Mouse (Mus musculus): ENCODE results near the gene Hist1h4f. TPM values are rescaled to one million over a fixed set of nuclear protein-coding genes. Genes with fewer than 3 reads are reported as not detected.
"Not testable (repeated sequence)": the region's sequence is repeated elsewhere in the genome, so short reads cannot be mapped to it uniquely, and the experiment has no call there.

Gene Hist1h4f
- polyA plus RNA-seq, 1 experiment from 2014 or later, result 1.7 TPM

DNA sequence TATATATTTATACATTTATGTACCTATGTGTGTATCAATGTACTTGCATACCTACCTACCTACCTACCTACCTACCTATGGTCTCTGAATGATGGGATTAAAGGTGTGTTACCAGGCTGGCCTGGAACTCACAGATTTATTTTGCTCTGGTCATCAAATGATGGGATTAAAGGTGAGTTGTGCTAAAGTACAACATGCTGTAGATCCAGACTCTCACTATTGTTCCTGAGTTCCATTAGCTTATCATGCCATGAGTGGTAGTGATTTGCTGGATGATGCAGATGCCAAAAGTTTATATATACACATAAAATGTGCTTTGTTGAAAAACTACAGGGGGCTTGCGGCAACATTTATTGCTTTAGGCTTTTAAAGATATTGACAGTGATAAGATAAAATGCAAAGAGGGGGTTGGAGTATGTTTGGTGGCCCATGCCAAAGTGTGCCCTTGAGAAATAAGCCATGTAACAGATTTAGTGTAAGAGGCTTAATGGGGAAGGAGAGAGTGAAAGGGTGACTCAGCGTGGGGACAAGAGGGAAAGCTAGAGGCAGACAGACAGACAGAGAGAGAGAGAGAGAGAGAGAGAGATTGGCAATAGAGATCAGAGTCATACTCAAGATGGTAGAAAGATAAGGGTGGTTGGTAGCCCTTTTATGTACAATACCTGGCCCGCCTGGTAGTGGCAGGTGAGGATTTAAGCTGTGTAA is 14.3 kb downstream of the Hist1h4f start:
- Histone ChIP-seq H3K4me1 (peaks cover 27% of the 10 kb centered on the region), H3K9me3 (replicated peaks) (no peaks in the 10 kb centered on the region), H3K27ac (replicated peaks) (no peak overlapping the region), H3K4me3 (replicated peaks) (peak overlapping the region; percentile 61; the same call in 1 of the 2 replicates), H3K36me3 (no peaks in the 10 kb centered on the region), H3K27me3 (no peaks in the 10 kb centered on the region), H3K9ac (no peak overlapping the region), H3K4me2 (replicated peaks) (peak overlapping the region; percentile 72; the same call in 1 of the 2 replicates)
- ATAC-seq (ENCODE audit: insufficient number of reproducible peaks, low FRiP score, low TSS enrichment, low read depth), result no peak
- 75% methylated on average over 3 of the region's 3 CpGs for WGBS

DNA sequence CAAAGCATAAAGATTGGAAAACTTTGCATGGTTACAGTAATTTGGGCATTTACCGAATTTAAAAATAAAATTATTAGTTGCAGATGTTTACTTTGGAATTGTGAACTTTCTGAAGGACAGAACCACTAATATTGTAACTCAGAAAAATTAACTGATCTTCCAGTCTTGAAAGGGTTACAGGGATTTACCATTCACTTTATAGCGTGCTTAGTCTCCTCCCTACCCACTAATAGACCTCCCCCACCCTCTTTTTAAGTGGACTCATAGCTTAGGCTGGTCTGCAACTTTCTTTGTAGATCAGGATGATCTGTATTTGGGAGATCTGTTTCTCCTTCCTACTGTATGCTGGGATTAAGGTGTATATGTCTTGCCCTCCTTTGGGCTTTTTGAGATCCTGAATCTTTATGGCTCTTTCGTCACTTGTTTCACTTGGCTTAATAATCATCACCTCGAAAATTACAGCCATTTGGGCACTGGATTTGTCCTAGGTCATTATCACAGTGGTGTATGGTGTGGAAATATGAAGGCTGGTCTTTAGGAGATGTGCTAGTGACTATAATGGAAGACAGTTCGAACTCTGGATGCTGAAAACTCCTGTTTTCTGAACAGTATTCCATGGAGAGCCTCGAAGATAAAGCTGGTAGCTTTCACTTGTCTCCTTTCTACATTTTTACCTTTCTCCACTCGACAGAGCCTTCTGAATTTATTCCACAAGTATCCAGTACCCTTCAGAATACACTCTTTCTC is 15.2 kb downstream of the Hist1h4f start:
- no peak for ATAC-seq (ENCODE audit: insufficient number of reproducible peaks, low FRiP score, low TSS enrichment, low read depth)
- H3K27ac ChIP-seq (replicated peaks), result peak overlapping the region; percentile 63
- no peaks in the 10 kb centered on the region for H3K27me3 ChIP-seq
- peak overlapping the region; percentile 72 for H3K4me2 ChIP-seq (replicated peaks)
- peak overlapping the region; percentile 61 for H3K4me3 ChIP-seq (replicated peaks)
- peak overlapping the region; percentile 12; the same call in 1 of the 2 replicates for H3K9ac ChIP-seq
- 19% methylated on average over 7 of the region's 7 CpGs for WGBS
- peaks cover 29% of the 10 kb centered on the region for H3K4me1 ChIP-seq
- no peaks in the 10 kb centered on the region for H3K9me3 ChIP-seq (replicated peaks)
- H3K36me3 ChIP-seq, result no peaks in the 10 kb centered on the region

DNA sequence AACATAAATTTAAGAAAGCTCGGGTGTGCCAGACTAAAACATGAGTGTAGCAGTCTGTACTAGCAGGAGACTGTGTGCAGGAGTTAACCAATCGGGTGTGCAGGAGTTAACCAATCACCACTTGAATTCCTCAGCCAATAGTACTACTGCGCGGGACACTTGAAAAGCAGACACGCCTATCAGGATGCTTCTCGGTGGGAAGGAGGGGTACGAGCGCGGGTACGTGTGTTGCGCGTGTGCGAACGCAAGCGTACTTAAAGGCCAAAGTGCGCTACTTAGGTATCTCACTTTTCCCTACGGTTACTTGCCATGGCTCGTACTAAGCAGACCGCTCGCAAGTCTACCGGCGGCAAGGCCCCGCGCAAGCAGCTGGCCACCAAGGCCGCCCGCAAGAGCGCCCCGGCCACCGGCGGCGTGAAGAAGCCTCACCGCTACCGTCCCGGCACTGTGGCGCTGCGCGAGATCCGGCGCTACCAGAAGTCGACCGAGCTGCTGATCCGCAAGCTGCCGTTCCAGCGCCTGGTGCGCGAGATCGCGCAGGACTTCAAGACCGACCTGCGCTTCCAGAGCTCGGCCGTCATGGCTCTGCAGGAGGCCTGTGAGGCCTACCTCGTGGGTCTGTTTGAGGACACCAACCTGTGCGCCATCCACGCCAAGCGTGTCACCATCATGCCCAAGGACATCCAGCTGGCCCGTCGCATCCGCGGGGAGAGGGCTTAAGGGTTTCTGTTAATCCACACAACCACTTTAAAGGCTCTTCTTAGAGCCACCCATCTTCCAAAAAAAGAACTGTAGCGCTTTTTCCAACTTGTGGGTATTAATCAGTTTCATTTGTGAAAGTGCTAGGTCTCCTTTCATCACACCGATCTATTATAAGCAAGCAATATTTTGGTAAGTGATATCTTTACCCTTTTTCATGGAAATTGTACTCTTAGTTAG is 16.0 kb downstream of the Hist1h4f start, which contains the start of gene Hist1h3g:
Gene Hist1h3g (plus strand): TSS at position 286 of the 939 bp plus-strand sequence.
- H3K4me3 ChIP-seq (replicated peaks), result peak within 1 kb of the TSS; percentile 61
- peak within 1 kb of the TSS; percentile 92 for H3K27ac ChIP-seq (replicated peaks)
- WGBS, result under 1% methylated on average over 47 of the region's 62 CpGs
- peak; percentile 90 for ATAC-seq (ENCODE audit: insufficient number of reproducible peaks, low FRiP score, low TSS enrichment, low read depth)
- H3K36me3 ChIP-seq; H3K9me3 ChIP-seq (replicated peaks); H3K27me3 ChIP-seq: not testable (repeated sequence)
- peak within 1 kb of the TSS; percentile 72 for H3K4me2 ChIP-seq (replicated peaks)
- peak within 1 kb of the TSS; percentile 35 for H3K9ac ChIP-seq
- H3K4me1 ChIP-seq, result peaks cover 29% of the 10 kb centered on the region

DNA sequence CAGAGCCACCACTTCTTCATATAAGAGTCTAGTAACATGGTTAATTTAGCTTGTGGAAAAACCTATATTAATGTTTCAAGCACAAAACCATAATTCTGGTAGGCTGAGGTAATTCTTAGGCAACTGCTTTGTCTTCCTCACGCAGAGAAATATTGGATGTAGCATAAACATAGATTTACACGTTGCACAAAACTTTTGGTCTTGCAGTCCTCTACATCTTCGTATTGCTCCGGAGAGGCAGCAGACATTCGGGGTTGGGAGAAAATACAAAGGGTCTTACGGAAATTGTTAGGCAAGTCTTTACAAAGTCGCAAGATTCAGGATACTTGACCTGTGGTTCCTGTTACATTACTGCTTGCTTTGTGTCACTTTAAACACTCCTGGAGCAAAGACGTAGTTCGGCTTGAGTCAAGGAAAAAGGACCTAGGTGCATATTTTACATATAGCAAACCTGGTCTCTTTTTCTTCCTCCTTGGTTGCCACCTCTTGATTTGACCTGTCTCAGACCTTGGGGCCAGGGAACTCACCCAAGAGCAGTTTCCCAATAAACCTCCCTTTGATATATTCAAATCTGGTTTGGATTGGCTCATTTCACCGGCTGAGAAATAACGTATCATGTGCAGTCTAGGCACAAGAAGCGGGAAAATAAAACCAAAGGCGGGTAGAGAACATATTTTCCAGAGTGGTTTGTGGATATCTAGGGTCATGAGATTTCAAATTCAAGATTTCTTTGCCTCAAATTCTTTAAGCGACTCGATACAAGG is 16.9 kb downstream of the Hist1h4f start:
- Histone ChIP-seq H3K36me3 (no peaks in the 10 kb centered on the region), H3K4me1 (peaks cover 29% of the 10 kb centered on the region), H3K4me2 (replicated peaks) (peak overlapping the region; percentile 72), H3K27ac (replicated peaks) (peak overlapping the region; percentile 92), H3K9ac (peak overlapping the region; percentile 26; the same call in 1 of the 2 replicates), H3K4me3 (replicated peaks) (peak overlapping the region; percentile 61), H3K9me3 (replicated peaks) (no peaks in the 10 kb centered on the region), H3K27me3 (no peaks in the 10 kb centered on the region)
- under 1% methylated on average over 15 of the region's 15 CpGs for WGBS
- no peak for ATAC-seq (ENCODE audit: insufficient number of reproducible peaks, low FRiP score, low TSS enrichment, low read depth)

DNA sequence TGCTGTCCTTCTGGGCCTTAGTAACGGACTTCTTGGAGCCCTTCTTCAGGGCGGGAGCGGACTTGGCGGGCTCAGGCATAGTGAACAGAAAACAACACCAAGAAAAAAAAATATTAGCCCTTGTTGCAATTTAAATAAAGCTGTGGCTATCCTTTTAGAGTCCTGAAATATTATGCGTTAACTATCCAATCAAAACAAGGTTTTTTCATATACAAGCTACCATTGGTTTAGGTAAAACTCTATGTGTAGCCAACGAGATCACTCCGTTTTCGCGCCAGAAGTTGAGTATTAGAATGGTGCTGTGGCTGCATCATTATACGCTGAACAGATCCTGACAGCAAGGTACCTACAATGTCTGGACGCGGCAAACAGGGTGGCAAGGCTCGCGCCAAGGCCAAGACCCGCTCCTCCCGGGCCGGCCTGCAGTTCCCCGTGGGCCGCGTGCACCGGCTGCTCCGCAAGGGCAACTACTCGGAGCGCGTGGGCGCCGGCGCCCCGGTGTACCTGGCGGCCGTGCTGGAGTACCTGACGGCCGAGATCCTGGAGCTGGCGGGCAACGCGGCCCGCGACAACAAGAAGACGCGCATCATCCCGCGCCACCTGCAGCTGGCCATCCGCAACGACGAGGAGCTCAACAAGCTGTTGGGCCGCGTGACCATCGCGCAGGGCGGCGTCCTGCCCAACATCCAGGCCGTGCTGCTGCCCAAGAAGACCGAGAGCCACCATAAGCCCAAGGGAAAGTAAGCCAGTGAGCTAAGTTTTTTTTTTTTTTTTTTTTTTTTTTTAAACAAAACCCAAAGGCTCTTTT is 17.7 kb downstream of the Hist1h4f start, which contains the start of gene Hist1h2af:
Gene Hist1h2af (plus strand): TSS at position 347 of the 808 bp plus-strand sequence.
- peak within 1 kb of the TSS; percentile 72 for H3K4me2 ChIP-seq (replicated peaks)
- under 1% methylated on average over 28 of the region's 53 CpGs for WGBS
- peak within 1 kb of the TSS; percentile 26; the same call in 1 of the 2 replicates for H3K9ac ChIP-seq
- H3K4me1 ChIP-seq, result peaks cover 34% of the 10 kb centered on the region
- not testable (repeated sequence) for H3K36me3 ChIP-seq; H3K9me3 ChIP-seq (replicated peaks); H3K27me3 ChIP-seq
- peak within 1 kb of the TSS; percentile 99 for H3K27ac ChIP-seq (replicated peaks)
- peak within 1 kb of the TSS; percentile 61 for H3K4me3 ChIP-seq (replicated peaks)
- ATAC-seq (ENCODE audit: insufficient number of reproducible peaks, low FRiP score, low TSS enrichment, low read depth), result peak; percentile 52

DNA sequence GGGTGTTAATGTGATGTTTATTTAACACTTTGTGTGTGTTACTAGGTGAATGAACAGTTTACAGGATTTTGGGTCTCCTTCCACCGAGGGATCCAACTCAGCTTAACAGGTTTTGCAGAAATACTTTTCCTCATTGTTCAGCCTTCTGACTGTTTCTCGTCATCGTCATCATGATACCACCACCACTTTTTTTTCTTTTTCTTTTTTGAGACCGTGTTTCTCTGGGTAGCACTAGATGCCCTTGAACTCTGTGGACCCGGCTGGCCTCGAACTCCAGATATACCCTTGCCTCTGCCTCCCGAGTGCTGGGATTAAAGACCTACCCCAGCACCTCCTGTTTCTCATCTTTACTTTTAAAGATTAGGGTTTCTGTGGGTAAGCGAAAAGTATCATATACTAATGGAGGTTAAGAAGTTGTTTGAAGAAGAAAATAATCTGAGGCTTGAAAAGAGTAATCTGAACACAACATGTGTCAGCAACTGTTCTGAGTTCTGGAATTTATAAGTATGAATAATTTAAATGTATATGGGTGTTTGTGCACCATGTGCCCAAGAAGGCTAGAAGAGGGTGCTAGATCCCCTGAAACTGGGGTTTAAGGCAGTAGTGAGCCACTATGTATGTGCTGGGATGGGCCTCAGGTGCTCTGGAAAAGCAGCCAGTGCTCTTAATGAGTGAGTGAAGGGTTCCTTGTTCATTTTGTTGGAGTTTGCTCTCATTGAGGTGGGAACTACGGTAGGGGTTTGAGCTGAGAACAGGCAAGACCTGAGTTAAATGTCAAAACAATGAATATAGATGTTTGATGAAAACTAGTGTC is 19.0 kb downstream of the Hist1h4f start:
- WGBS, result 16% methylated on average over 9 of the region's 9 CpGs

DNA sequence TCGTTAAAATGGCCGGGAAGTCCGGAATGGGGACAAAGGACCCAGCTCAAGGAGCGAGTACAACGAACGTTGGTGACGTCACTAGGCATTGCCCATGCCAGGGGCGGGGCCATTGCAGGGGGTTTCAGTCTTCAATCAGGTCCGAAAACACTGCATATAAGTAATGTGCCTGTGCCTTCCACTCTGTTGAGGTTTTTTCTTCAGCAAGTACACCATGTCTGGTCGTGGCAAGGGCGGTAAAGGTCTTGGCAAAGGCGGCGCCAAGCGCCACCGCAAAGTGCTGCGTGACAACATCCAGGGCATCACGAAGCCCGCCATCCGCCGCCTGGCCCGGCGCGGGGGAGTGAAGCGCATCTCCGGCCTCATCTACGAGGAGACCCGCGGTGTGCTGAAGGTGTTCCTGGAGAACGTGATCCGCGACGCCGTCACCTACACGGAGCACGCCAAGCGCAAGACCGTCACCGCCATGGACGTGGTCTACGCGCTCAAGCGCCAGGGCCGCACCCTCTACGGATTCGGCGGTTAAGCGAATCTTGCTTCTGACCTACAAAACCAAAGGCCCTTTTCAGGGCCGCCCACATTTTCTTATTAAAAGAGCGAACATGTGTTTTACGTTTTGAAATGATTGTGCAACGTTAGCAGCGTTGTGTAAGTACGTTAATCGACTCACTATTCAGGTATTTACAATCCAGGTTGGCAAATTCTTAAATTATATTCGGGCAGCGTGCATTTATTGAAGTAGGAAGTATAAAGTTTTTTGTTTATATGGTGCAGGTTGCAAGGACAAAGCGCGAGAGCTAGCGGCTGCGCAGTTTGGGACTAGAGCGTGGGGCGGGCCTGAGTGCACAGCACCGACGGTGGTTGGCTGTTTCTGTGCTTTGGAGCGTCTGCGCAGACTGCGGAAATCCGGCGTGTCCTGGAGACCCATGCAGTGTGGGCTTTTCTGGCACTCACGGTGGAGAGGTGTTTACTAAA is 20.3 kb downstream of the Hist1h4f start, which contains the start of gene Hist1h4h:
Gene Hist1h4h (plus strand): TSS at position 150 of the 975 bp plus-strand sequence.
- H3K9ac ChIP-seq, result peak within 1 kb of the TSS; percentile 71
- H3K9me3 ChIP-seq (replicated peaks), result no peaks in the 10 kb centered on the region
- under 1% methylated on average over 58 of the region's 70 CpGs for WGBS
- H3K4me1 ChIP-seq, result peaks cover 30% of the 10 kb centered on the region
- peak; percentile 87 for ATAC-seq (ENCODE audit: insufficient number of reproducible peaks, low FRiP score, low TSS enrichment, low read depth)
- no peaks in the 10 kb centered on the region for H3K27me3 ChIP-seq
- peak within 1 kb of the TSS; percentile 61 for H3K4me3 ChIP-seq (replicated peaks)
- H3K4me2 ChIP-seq (replicated peaks), result peak within 1 kb of the TSS; percentile 72
- peak within 1 kb of the TSS; percentile 99 for H3K27ac ChIP-seq (replicated peaks)
- H3K36me3 ChIP-seq, result no peaks in the 10 kb centered on the region

More for the DNA sequence above, 19.0 kb downstream of the Hist1h4f start:
- peak overlapping the region; percentile 61 for H3K4me3 ChIP-seq (replicated peaks)
- no peak for ATAC-seq (ENCODE audit: insufficient number of reproducible peaks, low FRiP score, low TSS enrichment, low read depth)
- H3K4me1 ChIP-seq, result peaks cover 35% of the 10 kb centered on the region
- peak overlapping the region; percentile 72 for H3K4me2 ChIP-seq (replicated peaks)
- 0 out of 2 replicates have a peak overlapping the region, but pooled peaks have one; percentile 18 for H3K9ac ChIP-seq
- H3K36me3 ChIP-seq, result no peaks in the 10 kb centered on the region
- no peaks in the 10 kb centered on the region for H3K9me3 ChIP-seq (replicated peaks)
- peak overlapping the region; percentile 99 for H3K27ac ChIP-seq (replicated peaks)
- no peaks in the 10 kb centered on the region for H3K27me3 ChIP-seq

DNA sequence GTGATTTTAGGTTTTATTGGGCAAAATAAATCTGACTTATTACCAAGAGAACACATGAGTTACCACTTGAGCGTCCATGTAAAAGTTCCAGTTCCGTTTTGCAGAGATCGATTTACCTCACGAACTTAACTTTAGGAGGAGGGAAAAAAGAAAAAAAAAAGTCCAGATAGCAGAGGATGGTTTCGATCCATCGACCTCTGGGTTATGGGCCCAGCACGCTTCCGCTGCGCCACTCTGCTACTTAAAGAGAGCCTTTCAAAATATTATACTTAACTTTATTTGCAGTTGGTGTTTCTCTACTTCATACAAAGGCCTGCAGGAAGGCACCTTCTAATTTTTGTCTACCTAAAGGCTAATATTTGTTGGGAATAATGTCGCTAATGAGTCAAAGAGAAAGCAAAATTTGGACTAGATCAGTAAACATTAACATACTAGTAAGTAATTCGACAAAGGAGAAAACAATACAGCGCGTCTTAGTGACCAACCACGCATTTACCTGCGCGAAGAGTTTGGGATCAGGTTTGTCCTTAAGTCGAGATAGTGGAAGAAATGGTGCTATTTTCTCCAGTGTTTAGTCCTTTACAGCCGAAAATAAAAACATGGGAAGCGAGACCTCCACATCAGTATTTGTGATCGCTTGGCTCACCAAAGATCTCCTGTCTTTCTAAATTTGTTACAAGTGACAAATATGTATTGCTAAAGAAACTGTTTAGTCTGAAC is 21.1 kb downstream of the Hist1h4f start:
- no peaks in the 10 kb centered on the region for H3K9me3 ChIP-seq (replicated peaks)
- H3K4me2 ChIP-seq (replicated peaks), result peak overlapping the region; percentile 72
- peak overlapping the region; percentile 71 for H3K9ac ChIP-seq
- H3K4me3 ChIP-seq (replicated peaks), result peak overlapping the region; percentile 61
- no peaks in the 10 kb centered on the region for H3K36me3 ChIP-seq
- no peaks in the 10 kb centered on the region for H3K27me3 ChIP-seq
- peak overlapping the region; percentile 99 for H3K27ac ChIP-seq (replicated peaks)
- H3K4me1 ChIP-seq, result peaks cover 34% of the 10 kb centered on the region
- no peak for ATAC-seq (ENCODE audit: insufficient number of reproducible peaks, low FRiP score, low TSS enrichment, low read depth)
- under 1% methylated on average over 20 of the region's 20 CpGs for WGBS

All from embryonic facial prominence, embryonic 15.5 days (tissue).